Mouse (Mus musculus) hindbrain, embryonic 11.5 days (tissue): ENCODE results near the gene Mphosph9. TPM values are rescaled to one million over a fixed set of nuclear protein-coding genes. Genes with fewer than 3 reads are reported as not detected.
"Not testable (repeated sequence)": the region's sequence is repeated elsewhere in the genome, so short reads cannot be mapped to it uniquely, and the experiment has no call there.

Source experiments
- ATAC-seq: fragments of 200-750 bp; cut with Nextera tagmentation; 2 replicates; pipeline ENCODE4 v1.8.0; 2017; ENCODE audit warnings: mild to moderate bottlenecking, moderate TSS enrichment, moderate library complexity; ENCODE audit not compliant: low FRiP score
- DNase-seq: peaks from one replicate; pipeline ENCODE4 v3.0.0-alpha.2; 2015; ENCODE audit warnings: low spot score
- H3K27ac ChIP-seq: fragments of 300-500 bp; sonication (generic); 2 replicates; pipeline ENCODE4 v1.5.1; 2014; ENCODE audit warnings: mild to moderate bottlenecking, low read depth, low read length
- H3K27me3 ChIP-seq: fragments of 300-500 bp; sonication (generic); 2 replicates; pipeline ENCODE4 v1.6.1; 2014; ENCODE audit warnings: mild to moderate bottlenecking, low read length, moderate library complexity, mixed read lengths; ENCODE audit not compliant: control insufficient read depth, insufficient read depth
- H3K36me3 ChIP-seq: fragments of 300-500 bp; sonication (generic); 2 replicates; pipeline ENCODE4 v1.6.1; 2014; ENCODE audit warnings: mild to moderate bottlenecking, low read length, moderate library complexity, mixed read lengths; ENCODE audit not compliant: control insufficient read depth, insufficient read depth
- H3K4me1 ChIP-seq: fragments of 300-500 bp; sonication (generic); replicated peaks from 2 replicates; pipeline ENCODE4 v1.6.1; 2014; ENCODE audit warnings: low read length, mixed read lengths; ENCODE audit not compliant: control insufficient read depth, insufficient read depth
- H3K4me2 ChIP-seq: fragments of 300-500 bp; sonication (generic); replicated peaks from 2 replicates; pipeline ENCODE4 v1.6.1; 2014; ENCODE audit warnings: mild to moderate bottlenecking, low read depth, low read length
- H3K4me3 ChIP-seq: fragments of 300-500 bp; sonication (generic); 2 replicates; pipeline ENCODE4 v1.5.1; 2014; ENCODE audit warnings: low read depth, low read length
- H3K9ac ChIP-seq: fragments of 300-500 bp; sonication (generic); 2 replicates; pipeline ENCODE4 v1.6.1; 2014; ENCODE audit warnings: low read depth, low read length
- H3K9me3 ChIP-seq: fragments of 300-500 bp; sonication (generic); 2 replicates; pipeline ENCODE4 v1.6.1; 2016; ENCODE audit warnings: low read length; ENCODE audit not compliant: control insufficient read depth
- WGBS: fragments of 180-500 bp; shearing (Covaris S2); extraction: QIAGEN DNeasy Blood & Tissue Kit; methylation state at CpG from one replicate; pipeline ENCODE4 v1.1.7; 2014; 5-methylcytosine and 5-hydroxymethylcytosine counted together
- polyA plus RNA-seq: library from polyadenylated mRNA; unstranded; fragments of >200 nt; fragmentation: Nextera tagmentation; extraction: Ambion mirVana; gene quantifications from 2 replicates; pipeline ENCODE4 v1.2.1, GENCODE M21; 2014

Gene Mphosph9
- polyA plus RNA-seq, 1 experiment from 2014 or later: 20.5 TPM

DNA sequence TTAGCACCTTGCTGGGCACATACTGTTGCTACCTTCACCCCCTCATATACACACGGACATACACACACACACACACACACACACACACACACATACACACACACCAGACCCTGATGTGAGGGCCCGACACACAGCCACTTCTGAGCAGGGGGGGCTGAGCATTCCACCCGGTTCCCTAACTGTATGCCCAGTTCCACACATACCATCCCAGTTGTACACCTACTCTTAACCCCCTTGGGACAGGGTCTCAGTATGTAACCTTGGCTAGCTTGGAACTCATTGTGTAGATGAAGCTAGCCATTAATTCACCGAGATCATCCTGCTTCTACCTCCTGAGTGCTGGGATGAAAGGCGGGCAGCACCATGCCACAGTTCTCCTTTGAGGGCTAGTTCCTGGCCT is 107.2 kb downstream of the Mphosph9 start:
- H3K9me3 ChIP-seq: no peaks in the 10 kb centered on the region
- H3K4me3 ChIP-seq: no peak overlapping the region
- 95% methylated on average over 5 of the region's 5 CpGs for WGBS
- H3K27ac ChIP-seq: no peak overlapping the region
- ATAC-seq (no peak), DNase-seq (no peak)
- H3K27me3 ChIP-seq: no peaks in the 10 kb centered on the region
- H3K36me3 ChIP-seq: no peaks in the 10 kb centered on the region
- H3K4me2 ChIP-seq: no peak overlapping the region
- H3K4me1 ChIP-seq: no peaks in the 10 kb centered on the region
- no peak overlapping the region for H3K9ac ChIP-seq

DNA sequence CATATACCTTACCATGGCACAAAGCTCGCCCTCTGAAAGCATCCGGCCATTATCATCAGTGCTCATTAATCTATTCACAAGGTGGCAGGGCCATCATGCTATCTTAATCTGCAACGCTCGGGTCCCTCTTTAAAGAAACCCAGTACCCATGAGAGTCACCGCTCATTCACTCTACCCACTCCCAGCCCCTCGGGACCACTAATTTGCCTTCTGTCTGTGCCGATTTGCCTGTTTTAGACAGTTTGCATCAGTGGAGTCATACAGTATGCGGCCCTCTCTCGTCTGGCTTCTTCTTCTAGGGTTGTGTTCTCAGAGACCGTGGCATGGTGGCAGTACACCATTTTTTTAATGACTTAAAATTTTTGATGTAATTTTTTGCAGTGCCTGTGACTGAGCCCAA is 108.3 kb downstream of the Mphosph9 start:
- H3K4me1 ChIP-seq: no peaks in the 10 kb centered on the region
- H3K36me3 ChIP-seq: no peaks in the 10 kb centered on the region
- no peak overlapping the region for H3K27ac ChIP-seq
- no peak overlapping the region for H3K9ac ChIP-seq
- H3K4me2 ChIP-seq: no peak overlapping the region
- ATAC-seq (no peak), DNase-seq (no peak)
- H3K4me3 ChIP-seq: no peak overlapping the region
- 82% methylated on average over 10 of the region's 10 CpGs for WGBS
- no peaks in the 10 kb centered on the region for H3K9me3 ChIP-seq
- no peaks in the 10 kb centered on the region for H3K27me3 ChIP-seq

- no peaks in the 10 kb centered on the region for H3K27me3 ChIP-seq
- no peak overlapping the region for H3K9ac ChIP-seq
- 82% methylated on average over 7 of the region's 7 CpGs for WGBS
- H3K9me3 ChIP-seq: no peaks in the 10 kb centered on the region
- no peak for ATAC-seq
- no peaks in the 10 kb centered on the region for H3K4me1 ChIP-seq
- no peaks in the 10 kb centered on the region for H3K36me3 ChIP-seq
- H3K4me3 ChIP-seq: no peak overlapping the region
- H3K4me2 ChIP-seq: no peak overlapping the region
- DNase-seq: no peak
- no peak overlapping the region for H3K27ac ChIP-seq
Measured at GRCm38 (mm10) chr5:124218986-124219385, 108.8 kb downstream of the Mphosph9 start.

- no peaks in the 10 kb centered on the region for H3K36me3 ChIP-seq
- no peak for ATAC-seq
Measured at GRCm38 (mm10) chr5:124217566-124218249, 110.1 kb downstream of the Mphosph9 start.

DNA sequence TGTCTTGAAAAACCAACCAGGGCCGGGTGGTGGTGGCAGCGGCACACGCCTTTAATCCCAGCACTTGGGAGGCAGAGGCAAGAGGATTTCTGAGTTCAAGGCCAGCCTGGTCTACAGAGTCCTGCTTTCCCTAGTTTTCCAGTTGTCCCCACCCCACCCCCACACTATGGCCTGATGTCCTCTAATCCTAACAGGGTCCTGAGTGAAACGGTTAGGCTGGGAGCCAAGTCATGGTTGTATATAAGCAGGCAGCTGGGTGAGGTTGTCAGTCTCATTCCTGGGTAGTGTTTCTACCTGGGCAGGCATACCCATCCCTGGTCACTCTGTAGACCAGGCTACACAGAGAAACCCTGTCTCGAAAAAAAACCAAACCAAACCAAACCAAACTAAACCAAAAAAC is 110.7 kb downstream of the Mphosph9 start:
- H3K36me3 ChIP-seq, H3K27me3 ChIP-seq, H3K4me3 ChIP-seq, H3K4me2 ChIP-seq, H3K9ac ChIP-seq, DNase-seq, H3K9me3 ChIP-seq, H3K4me1 ChIP-seq, ATAC-seq, H3K27ac ChIP-seq: not testable (repeated sequence)
- 95% methylated on average over 5 of the region's 5 CpGs for WGBS

More at GRCm38 (mm10) chr5:124217566-124218249, 110.1 kb downstream of the Mphosph9 start:
- Histone ChIP-seq H3K27ac (no peak overlapping the region), H3K4me3 (no peak overlapping the region), H3K27me3 (no peaks in the 10 kb centered on the region), H3K4me2 (no peak overlapping the region), H3K9me3 (no peaks in the 10 kb centered on the region), H3K4me1 (no peaks in the 10 kb centered on the region), H3K9ac (no peak overlapping the region)
- DNase-seq: no peak
- 50% methylated on average over 8 of the region's 8 CpGs for WGBS

DNA sequence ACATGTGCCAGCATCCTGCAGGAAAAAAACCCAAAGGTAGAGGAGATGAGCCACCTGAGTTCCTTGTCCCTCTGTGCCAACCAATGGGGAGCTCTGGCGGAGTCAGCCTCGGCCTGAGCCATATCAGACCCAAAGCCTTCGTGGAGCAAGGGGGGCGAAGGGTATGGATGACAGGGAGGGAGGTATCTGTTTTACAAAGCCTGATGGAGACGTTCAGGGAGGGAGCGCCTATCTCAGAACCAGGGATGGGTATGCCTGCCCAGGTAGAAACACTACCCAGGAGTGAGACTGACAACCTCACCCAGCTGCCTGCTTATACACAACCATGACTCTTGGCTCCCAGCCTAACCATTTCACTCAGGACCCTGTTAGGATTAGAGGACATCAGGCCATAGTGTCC is 111.4 kb downstream of the Mphosph9 start:
- H3K36me3 ChIP-seq: no peaks in the 10 kb centered on the region
- WGBS: 88% methylated on average over 6 of the region's 6 CpGs
- no peak for ATAC-seq
- H3K27ac ChIP-seq: no peak overlapping the region
- H3K4me2 ChIP-seq: no peak overlapping the region
- H3K9me3 ChIP-seq: no peaks in the 10 kb centered on the region
- H3K4me1 ChIP-seq: no peaks in the 10 kb centered on the region
- no peak for DNase-seq
- H3K9ac ChIP-seq: no peak overlapping the region
- H3K4me3 ChIP-seq: no peak overlapping the region
- no peaks in the 10 kb centered on the region for H3K27me3 ChIP-seq

- H3K4me1 ChIP-seq: no peaks in the 10 kb centered on the region
- WGBS: 87% methylated on average over 10 of the region's 10 CpGs
- no peak for ATAC-seq
- no peak for DNase-seq
- H3K9me3 ChIP-seq: no peaks in the 10 kb centered on the region
- no peak overlapping the region for H3K4me3 ChIP-seq
- no peak overlapping the region for H3K4me2 ChIP-seq
- no peaks in the 10 kb centered on the region for H3K36me3 ChIP-seq
- no peak overlapping the region for H3K27ac ChIP-seq
- H3K9ac ChIP-seq: no peak overlapping the region
- H3K27me3 ChIP-seq: no peaks in the 10 kb centered on the region
Measured at GRCm38 (mm10) chr5:124215647-124216046, 112.1 kb downstream of the Mphosph9 start.

DNA sequence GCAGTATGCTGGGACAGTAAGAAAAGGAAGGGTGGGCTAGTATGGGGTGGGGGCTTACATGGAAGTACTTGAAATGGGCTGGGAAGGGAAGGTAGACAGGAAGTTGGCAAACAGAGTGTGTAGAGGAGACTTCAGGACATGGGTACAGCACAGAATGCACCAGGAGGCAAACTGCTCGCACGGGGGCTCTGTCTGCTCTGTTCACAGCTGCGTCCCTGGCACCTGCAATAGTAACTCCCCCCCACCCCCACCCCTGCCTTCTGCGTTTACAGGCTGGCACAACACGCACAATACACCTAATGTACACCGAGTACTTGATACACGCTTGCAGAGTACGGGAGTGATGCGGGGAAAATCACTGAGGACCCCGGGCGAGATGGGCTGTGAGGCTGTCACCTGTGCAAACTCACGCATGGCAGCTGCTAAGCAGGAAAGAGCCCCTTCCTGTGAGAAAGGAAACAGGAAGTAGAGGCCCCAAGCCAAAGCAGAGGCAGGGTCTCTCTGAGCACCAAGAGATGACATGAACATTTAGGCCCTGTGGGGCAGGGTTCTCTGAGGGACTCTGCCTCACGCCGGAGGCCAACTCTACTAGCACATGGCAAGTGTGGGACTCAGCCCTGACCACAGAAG is 113.1 kb downstream of the Mphosph9 start:
- DNase-seq: no peak
- ATAC-seq: no peak
- H3K4me2 ChIP-seq: no peak overlapping the region
- 0 out of 2 replicates have a peak overlapping the region, but pooled peaks have one; percentile 17 for H3K27ac ChIP-seq
- 92% methylated on average over 14 of the region's 14 CpGs for WGBS
- H3K4me1 ChIP-seq: no peaks in the 10 kb centered on the region
- H3K4me3 ChIP-seq: no peak overlapping the region
- H3K9me3 ChIP-seq: no peaks in the 10 kb centered on the region
- no peaks in the 10 kb centered on the region for H3K27me3 ChIP-seq
- H3K9ac ChIP-seq: no peak overlapping the region
- H3K36me3 ChIP-seq: no peaks in the 10 kb centered on the region
